Mouse (Mus musculus) adrenal gland (tissue): ENCODE measurements at regions not wholly inside any gene's neighbourhood (a gene's known extent, or its start where the extent isn't known, plus 50 kb on each side); places are given as distances from the start of the nearest gene placed in this dataset.

Experiments
- intact Hi-C: fragments of 180-260 bp; cut with DNase I; formaldehyde crosslinking; loops from one replicate; pipeline ENCODE4 v1.15.1; 2025

DNA sequence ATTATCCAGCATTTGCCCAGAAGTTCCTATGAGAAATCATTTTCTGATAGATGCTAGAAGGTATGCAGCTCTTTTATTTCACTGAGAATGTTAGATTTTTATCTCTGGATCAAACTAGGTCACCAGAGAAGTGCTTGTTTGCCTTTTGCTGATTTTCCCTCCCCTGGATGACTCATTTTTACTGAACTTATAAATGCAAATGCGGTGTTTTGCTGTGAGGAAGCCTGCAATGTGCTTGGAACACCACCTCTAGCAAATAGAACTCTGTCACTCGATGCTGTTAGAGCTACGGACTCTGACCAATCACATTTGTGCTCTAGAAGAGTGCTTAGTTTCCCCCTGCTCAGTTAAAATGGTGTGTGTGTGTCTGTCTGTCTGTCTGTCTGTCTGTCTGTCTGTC is 257.2 kb downstream of the Fzd1 start:
- intact Hi-C loops = no loop called here

DNA sequence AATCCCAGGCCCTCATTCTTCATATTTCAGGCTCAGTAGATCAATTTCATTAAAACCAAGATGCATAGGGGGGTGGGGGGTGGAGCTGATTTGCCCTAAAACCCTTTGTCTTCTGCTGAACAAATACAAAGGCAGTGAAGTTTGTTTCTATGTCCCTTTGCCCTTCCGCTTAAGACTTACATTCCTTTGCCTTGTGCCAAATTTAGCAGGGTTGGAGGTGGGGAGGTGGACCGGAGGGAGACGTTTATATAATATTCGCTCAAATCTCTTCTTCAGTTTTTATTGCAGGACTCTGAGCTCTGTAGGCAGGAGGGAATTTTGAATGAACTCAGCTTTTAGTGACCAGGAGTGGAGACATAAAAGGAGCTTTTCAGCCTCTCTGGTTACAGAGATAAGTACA is 258.8 kb downstream of the Fzd1 start:
- intact Hi-C loops = loop anchor here (5.0 kb wide), 1 partner anchor 258 kb away; the partner anchor contains the start of gene Fzd1

GRCm38 (mm10) chr5:4498425-4498824 is 259.4 kb downstream of the Fzd1 start:
- intact Hi-C loops = loop anchor here (5.0 kb wide), 1 partner anchor 259 kb away; the partner anchor contains the start of gene Fzd1

DNA sequence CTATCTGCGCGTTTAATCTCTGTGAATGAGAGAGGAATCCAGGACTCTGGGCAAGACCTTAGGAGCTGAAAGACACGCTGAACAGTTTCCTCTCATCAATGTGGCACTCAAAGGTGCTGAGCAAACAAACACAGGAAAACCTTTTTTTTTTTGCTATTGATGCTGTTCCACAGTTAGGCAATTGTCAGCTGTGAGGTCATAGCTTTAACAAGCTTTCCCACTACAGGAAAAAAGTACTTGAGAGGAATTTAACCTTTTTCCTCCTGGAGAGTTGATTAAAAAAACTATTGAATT is 261.0 kb downstream of the Fzd1 start:
- intact Hi-C loops = loop anchor here (5.0 kb wide), 1 partner anchor 260 kb away; the partner anchor contains the start of gene Fzd1

GRCm38 (mm10) chr5:4496132-4496906 is 261.5 kb downstream of the Fzd1 start:
- intact Hi-C loops = loop anchor here (5.0 kb wide), 1 partner anchor 261 kb away; the partner anchor contains the start of gene Fzd1

GRCm38 (mm10) chr5:4495482-4495881 is 262.4 kb downstream of the Fzd1 start:
- intact Hi-C loops = loop anchor here (5.0 kb wide), 1 partner anchor 262 kb away; the partner anchor contains the start of gene Fzd1

DNA sequence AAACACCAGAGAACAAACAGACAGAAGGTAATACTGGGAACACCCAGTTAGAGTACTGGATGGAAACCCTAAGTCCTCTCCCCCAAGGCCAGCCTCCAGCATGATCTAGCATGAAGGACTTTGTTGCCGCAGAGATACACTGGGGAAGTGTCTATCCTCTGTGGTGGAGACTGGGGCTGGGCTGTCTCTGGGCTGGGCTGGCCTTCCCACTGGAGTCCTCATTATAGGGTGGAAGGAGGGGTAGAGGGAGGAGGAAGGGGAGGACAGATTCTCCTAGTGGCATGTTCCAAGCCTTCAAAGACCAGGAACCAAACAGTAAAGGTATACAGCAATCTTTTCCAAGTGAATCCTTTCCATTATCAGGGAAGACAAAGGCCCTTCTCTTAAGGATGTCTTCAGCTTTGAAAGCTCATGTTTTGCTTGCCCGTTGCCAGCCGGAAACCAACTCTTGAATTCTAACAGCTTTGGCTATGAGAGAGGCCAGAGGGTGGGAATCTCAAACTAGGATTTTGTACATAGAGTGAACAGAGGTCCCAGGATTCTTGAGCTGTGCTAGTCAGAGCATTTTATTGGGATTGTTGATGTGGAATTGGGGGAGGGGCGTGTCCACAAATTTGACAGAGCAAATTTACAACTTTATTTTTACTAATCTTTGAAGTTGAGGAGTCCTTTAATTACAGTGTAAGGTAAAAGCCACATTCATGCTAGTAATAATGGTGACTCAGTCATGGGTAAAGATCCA is 271.3 kb downstream of the Fzd1 start:
- intact Hi-C loops = no loop called here

DNA sequence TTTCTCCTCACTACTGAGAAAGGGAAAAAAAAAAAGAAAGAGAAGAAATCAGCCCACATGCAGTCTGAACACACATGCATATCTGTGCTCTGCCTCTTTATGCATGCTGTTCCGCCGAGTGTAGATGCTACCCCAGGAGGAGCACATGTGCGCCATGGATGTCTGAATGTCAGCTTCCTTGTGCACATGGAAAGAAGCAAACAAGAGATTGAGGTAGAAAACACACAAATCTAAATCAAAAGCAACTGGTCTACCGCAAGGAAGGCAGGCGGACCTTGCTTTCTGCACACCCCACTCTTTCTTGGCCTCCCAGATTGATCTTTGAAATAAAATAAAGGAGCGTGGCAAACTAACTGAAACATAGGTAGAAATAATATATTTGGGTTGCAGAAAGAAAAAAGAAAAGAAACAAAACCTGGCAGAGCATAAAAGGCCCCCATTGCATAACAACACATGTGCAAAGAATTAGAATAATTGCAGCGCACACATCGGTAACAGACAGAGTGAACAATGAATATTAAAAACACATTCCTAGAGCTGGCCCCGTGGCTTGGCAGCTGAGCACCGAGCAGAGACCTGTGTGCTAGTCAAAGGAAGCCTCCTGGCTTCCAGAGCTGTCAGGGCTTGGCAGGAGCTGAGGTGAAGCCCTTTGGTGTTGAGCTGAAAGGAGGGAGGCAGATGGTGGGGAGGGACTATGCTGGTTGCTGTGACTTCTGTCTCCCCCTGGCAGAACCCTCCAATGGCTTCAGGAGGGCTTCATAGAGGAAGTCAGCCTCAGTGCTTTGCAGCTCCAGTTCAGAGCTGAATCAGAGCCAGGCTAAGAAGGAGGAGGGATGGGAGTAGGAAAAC is 272.1 kb downstream of the Fzd1 start:
- intact Hi-C loops = no loop called here

GRCm38 (mm10) chr5:4484780-4485179 is 273.1 kb downstream of the Fzd1 start:
- intact Hi-C loops = no loop called here

- intact Hi-C loops = no loop called here
Measured at GRCm38 (mm10) chr5:4484151-4484550, 273.7 kb downstream of the Fzd1 start.

GRCm38 (mm10) chr5:4474255-4474654 is 282.1 kb downstream of the Mterf1b start:
- intact Hi-C loops = no loop called here
